Mouse (Mus musculus) spleen, adult 12 weeks (tissue): ENCODE measurements around the gene Smg9.

Experiments
- DNase-seq: peaks from one replicate; pipeline ENCODE4 v3.0.0; 2022; ENCODE audit warnings: low spot score

The Smg9 gene

GRCm38 (mm10) chr7:24399256-24400081 lies at the start of gene Smg9:
Gene Smg9 (plus strand): TSS chr7:24399619.
- DNase-seq, result peak; percentile 87

GRCm38 (mm10) chr7:24355646-24356045 lies 43.8 kb upstream of the Smg9 start:
- no peak for DNase-seq

GRCm38 (mm10) chr7:24356081-24356480 lies 43.3 kb upstream of the Smg9 start:
- DNase-seq, result no peak

- DNase-seq, result no peak
Observed at GRCm38 (mm10) chr7:24357899-24358298, 41.5 kb upstream of the Smg9 start.

GRCm38 (mm10) chr7:24359269-24359668 lies 40.1 kb upstream of the Smg9 start:
- DNase-seq, result no peak

GRCm38 (mm10) chr7:24361001-24361400 lies 38.4 kb upstream of the Smg9 start:
- no peak for DNase-seq

- DNase-seq, result no peak
Observed at GRCm38 (mm10) chr7:24363228-24363627, 36.2 kb upstream of the Smg9 start.

GRCm38 (mm10) chr7:24364827-24365226 lies 34.6 kb upstream of the Smg9 start:
- peak; percentile 78 for DNase-seq

GRCm38 (mm10) chr7:24365258-24366014 lies 34.0 kb upstream of the Smg9 start:
- no peak for DNase-seq

- no peak for DNase-seq
Observed at GRCm38 (mm10) chr7:24366716-24367632, 32.4 kb upstream of the Smg9 start.

- no peak for DNase-seq
Observed at GRCm38 (mm10) chr7:24368226-24368625, 31.2 kb upstream of the Smg9 start.

GRCm38 (mm10) chr7:24368946-24369345 lies 30.5 kb upstream of the Smg9 start:
- DNase-seq, result no peak

- no peak for DNase-seq
Observed at GRCm38 (mm10) chr7:24369731-24370541, 29.5 kb upstream of the Smg9 start, which contains the start of gene Kcnn4. Gene Kcnn4 (plus strand): TSS chr7:24370263.

- no peak for DNase-seq
Observed at GRCm38 (mm10) chr7:24371012-24371808, 28.2 kb upstream of the Smg9 start.

GRCm38 (mm10) chr7:24371809-24372145 lies 27.6 kb upstream of the Smg9 start:
- DNase-seq, result no peak

- DNase-seq, result peak; percentile 56
Observed at GRCm38 (mm10) chr7:24372300-24372699, 27.1 kb upstream of the Smg9 start.

GRCm38 (mm10) chr7:24372786-24373185 lies 26.6 kb upstream of the Smg9 start:
- no peak for DNase-seq

GRCm38 (mm10) chr7:24373538-24374379 lies 25.7 kb upstream of the Smg9 start:
- DNase-seq, result peak; percentile 48

- no peak for DNase-seq
Observed at GRCm38 (mm10) chr7:24376456-24376855, 23.0 kb upstream of the Smg9 start.
